Mouse (Mus musculus) stomach, postnatal 0 days (tissue): ENCODE data around the gene Cd55b.
"Not testable (repeated sequence)": the region's sequence is repeated elsewhere in the genome, so short reads cannot be mapped to it uniquely, and the experiment has no call there.

Experiments used
- CTCF ChIP-seq: IDR thresholded peaks from 2 replicates; pipeline ENCODE4 v1.5.1; 2016; ENCODE audit warnings: antibody characterized with exemption, low read depth, mild to moderate bottlenecking, moderate library complexity
- EP300 ChIP-seq: optimal IDR thresholded peaks from 2 replicates; pipeline ENCODE3; 2016; ENCODE audit warnings: antibody characterized with exemption

DNA sequence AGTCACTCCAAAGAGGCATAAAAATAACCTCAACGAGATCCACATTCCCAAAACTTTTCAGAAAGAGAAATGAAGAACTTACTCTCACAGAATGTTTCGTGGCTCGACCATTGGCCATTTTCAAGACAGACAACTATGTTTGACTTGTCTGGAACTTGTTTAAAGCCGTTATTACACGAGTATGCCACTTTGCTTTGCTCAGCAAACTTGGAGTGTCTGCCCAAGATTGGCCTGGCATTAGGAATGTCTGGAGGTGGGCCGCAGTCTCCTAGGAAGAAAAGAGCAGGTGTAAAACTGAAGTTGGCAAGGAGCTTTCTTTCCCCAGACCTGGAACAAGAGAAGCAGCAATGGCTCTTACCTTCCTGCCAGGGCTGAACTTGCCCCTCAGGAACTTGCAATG, 776 bp downstream of the Cd55b start:
- not testable (repeated sequence) for TF ChIP-seq CTCF, EP300
